ENCODE assay signal across 8 mouse cellular contexts in genomic region chr1:91540271-91540826, GRCm38 (mm10). TPM values are rescaled to one million over a fixed set of nuclear protein-coding genes. Genes with fewer than 3 reads are reported as not detected.
DNase-seq lines count a peak whose midpoint lies in the region; ATAC-seq lines count a peak whose summit lies in the region.

Gene Asb1 (plus strand): TSS chr1:91540544.

- peak within 1 kb of the TSS; percentile 67 for H3K4me3 ChIP-seq in forebrain, embryonic 14.5 days (ENCODE audit: low read depth, low read length)
- H3K4me3 ChIP-seq in neural tube, embryonic 15.5 days (replicated peaks) = peak within 1 kb of the TSS; percentile 85

- H3K4me2 ChIP-seq in forebrain, embryonic 14.5 days (ENCODE audit: low read length) = peak within 1 kb of the TSS; percentile 97
- peak within 1 kb of the TSS; percentile 95 for H3K4me2 ChIP-seq in neural tube, embryonic 15.5 days

- H3K4me1 ChIP-seq in forebrain, embryonic 14.5 days (ENCODE audit: control insufficient read depth, insufficient read depth, low read length) = peaks cover 9% of the 10 kb centered on the region
- H3K4me1 ChIP-seq in neural tube, embryonic 15.5 days = peaks cover 16% of the 10 kb centered on the region

- peaks cover 12% of the 10 kb centered on the region; the same call in 1 of the 2 replicates for H3K27me3 ChIP-seq in forebrain, embryonic 14.5 days (replicated peaks; ENCODE audit: control insufficient read depth, insufficient read depth, low read length)
- H3K27me3 ChIP-seq in neural tube, embryonic 15.5 days (replicated peaks) = peaks cover 8% of the 10 kb centered on the region; the same call in 1 of the 2 replicates

- H3K9ac ChIP-seq in forebrain, embryonic 14.5 days (ENCODE audit: low read length) = peak within 1 kb of the TSS; percentile 87
- H3K9ac ChIP-seq in neural tube, embryonic 15.5 days (replicated peaks) = peak within 1 kb of the TSS; percentile 91

- peak; percentile 98 for DNase-seq in ES-CJ7 (ENCODE audit: low read depth, low spot score)
- DNase-seq in cerebellum, adult 11 months = peak; percentile 90
- peak; percentile 98 for DNase-seq in forebrain, embryonic 14.5 days (ENCODE audit: low spot score)
- peak; percentile 94 to 96 for DNase-seq in heart, postnatal 14 days
- peak; percentile 96 for DNase-seq in layer of hippocampus, adult 11-12 months (ENCODE audit: low spot score)
- DNase-seq in lung, adult 18-20 months = peak; percentile 97 to 98
- peak; percentile 97 for DNase-seq in testis, postnatal 14 days (ENCODE audit: low spot score)

- intact Hi-C loops in heart, postnatal 14 days (cut with DNase I) = no loop called here

- WGBS in forebrain, embryonic 14.5 days = under 1% methylated on average over 41 of the region's 41 CpGs
- WGBS in neural tube, embryonic 15.5 days = under 1% methylated on average over 41 of the region's 41 CpGs

- H3K9me3 ChIP-seq in forebrain, embryonic 14.5 days (replicated peaks; ENCODE audit: control insufficient read depth, low read length) = no peaks in the 10 kb centered on the region
- no peaks in the 10 kb centered on the region for H3K9me3 ChIP-seq in neural tube, embryonic 15.5 days (replicated peaks)

- ATAC-seq in forebrain, embryonic 14.5 days = peak; percentile 97
- peak; percentile 97 for ATAC-seq in neural tube, embryonic 15.5 days (ENCODE audit: low FRiP score)

- H3K36me3 ChIP-seq in forebrain, embryonic 14.5 days (ENCODE audit: control insufficient read depth, insufficient read depth, low read length) = peaks cover 9% of the 10 kb centered on the region
- peaks cover 12% of the 10 kb centered on the region for H3K36me3 ChIP-seq in neural tube, embryonic 15.5 days

- H3K27ac ChIP-seq in forebrain, embryonic 14.5 days (ENCODE audit: low read depth, low read length) = no peak within 1 kb of the TSS; the same call in 1 of the 2 replicates
- H3K27ac ChIP-seq in neural tube, embryonic 15.5 days (replicated peaks) = peak within 1 kb of the TSS; percentile 70

RNA-seq across cellular contexts. Expression of gene Asb1, which starts in this region (rescaled TPM):
- polyA plus RNA-seq in forebrain, embryonic 14.5 days (2014; fragmentation: Nextera tagmentation; extraction: Ambion mirVana) = 11.3 and 14.7 TPM in 2 replicates
- total RNA-seq in heart, postnatal 14 days (2021) = 10 to 100 TPM; 19.8 to 20.3 TPM
- polyA plus RNA-seq in neural tube, embryonic 15.5 days (2015; fragmentation: Nextera tagmentation; extraction: Ambion mirVana) = 12.0 and 13.4 TPM in 2 replicates
